Mouse (Mus musculus) intestine, embryonic 16.5 days (tissue): ENCODE measurements around the gene Zfp131. TPM values are rescaled to one million over a fixed set of nuclear protein-coding genes. Genes with fewer than 3 reads are reported as not detected.
"Not testable (repeated sequence)": the region's sequence is repeated elsewhere in the genome, so short reads cannot be mapped to it uniquely, and the experiment has no call there.

Source experiments
- ATAC-seq: fragments of 200-750 bp; cut with Nextera tagmentation; 2 replicates; pipeline ENCODE4 v1.8.0; 2017; ENCODE audit warnings: moderate TSS enrichment, moderate library complexity
- H3K27ac ChIP-seq: fragments of 300-500 bp; sonication (generic); 2 replicates; pipeline ENCODE4 v1.5.1; 2014; ENCODE audit warnings: mild to moderate bottlenecking, low read length
- H3K27me3 ChIP-seq: fragments of 300-500 bp; sonication (generic); replicated peaks from 2 replicates; pipeline ENCODE4 v1.6.1; 2014; ENCODE audit warnings: low read length, control low read depth, mixed read lengths; ENCODE audit not compliant: control insufficient read depth, insufficient read depth
- H3K36me3 ChIP-seq: fragments of 300-500 bp; sonication (generic); 2 replicates; pipeline ENCODE4 v1.6.1; 2014; ENCODE audit warnings: low read length, control low read depth; ENCODE audit not compliant: control insufficient read depth, insufficient read depth
- H3K4me1 ChIP-seq: fragments of 300-500 bp; sonication (generic); 2 replicates; pipeline ENCODE4 v1.6.1; 2014; ENCODE audit warnings: low read length, control low read depth, mixed read lengths; ENCODE audit not compliant: control insufficient read depth, insufficient read depth
- H3K4me2 ChIP-seq: fragments of 300-500 bp; sonication (generic); 2 replicates; pipeline ENCODE4 v1.6.1; 2014; ENCODE audit warnings: low read depth, low read length, control low read depth
- H3K4me3 ChIP-seq: fragments of 300-500 bp; sonication (generic); 2 replicates; pipeline ENCODE4 v1.5.1; 2014; ENCODE audit warnings: mild to moderate bottlenecking, low read length
- H3K9ac ChIP-seq: fragments of 300-500 bp; sonication (generic); 2 replicates; pipeline ENCODE4 v1.6.1; 2014; ENCODE audit warnings: low read depth, low read length
- H3K9me3 ChIP-seq: fragments of 300-500 bp; sonication (generic); 2 replicates; pipeline ENCODE4 v1.6.1; 2016; ENCODE audit warnings: low read length, control low read depth; ENCODE audit not compliant: control insufficient read depth
- WGBS: fragments of 180-500 bp; shearing (Covaris S2); extraction: QIAGEN DNeasy Blood & Tissue Kit; methylation state at CpG from one replicate; pipeline ENCODE4 v1.1.7; 2014; 5-methylcytosine and 5-hydroxymethylcytosine counted together
- polyA plus RNA-seq: library from polyadenylated mRNA; unstranded; fragments of >200 nt; fragmentation: Nextera tagmentation; extraction: Ambion mirVana; gene quantifications from 2 replicates; pipeline ENCODE4 v1.2.1, GENCODE M21; 2015

The Zfp131 gene
- 18.0 and 21.4 TPM in 2 replicates for polyA plus RNA-seq

DNA sequence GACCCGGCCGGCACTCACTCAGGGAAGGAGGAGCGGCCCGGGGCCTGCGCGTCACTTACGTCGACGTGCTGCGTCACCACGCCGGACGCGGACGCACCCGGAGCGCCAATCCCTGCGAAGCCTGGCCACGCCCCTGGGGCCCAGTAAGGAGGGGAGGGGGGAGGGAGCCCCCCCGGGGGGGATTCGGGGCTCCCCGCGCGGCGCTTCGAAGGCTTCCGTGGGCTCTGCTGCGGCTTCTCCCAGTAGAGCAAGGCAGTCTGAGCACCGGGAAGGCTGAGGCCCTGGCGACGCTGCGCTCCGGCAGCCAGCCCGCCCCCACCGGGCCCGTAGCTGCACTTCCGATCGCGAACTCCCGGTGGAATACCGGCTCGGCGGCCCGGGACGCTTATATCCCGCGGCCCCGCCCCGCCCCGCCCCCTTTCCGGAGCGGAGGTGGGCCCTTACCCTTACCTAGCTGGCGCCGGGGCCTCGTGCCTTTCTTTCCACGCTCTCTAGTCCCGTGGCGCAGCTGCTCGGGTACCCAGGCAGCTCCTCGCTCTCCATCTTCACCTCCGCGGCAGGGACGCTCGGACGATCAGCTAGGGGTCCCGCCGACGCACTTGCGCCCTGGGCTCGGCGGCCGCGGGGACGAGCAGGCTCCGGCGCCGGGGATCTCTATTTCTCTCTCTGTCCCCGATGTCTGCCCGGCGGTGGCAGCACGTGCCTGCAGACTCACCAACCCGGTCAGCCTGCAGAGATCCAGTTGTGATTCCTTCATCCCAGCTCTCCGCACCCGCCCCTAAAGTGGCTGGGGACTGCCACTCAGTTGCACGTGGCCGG is at the start of gene Zfp131:
Zfp131 (minus strand) TSS at position 129 of the 819 bp plus-strand sequence.
- Histone ChIP-seq H3K4me2 (peak within 1 kb of the TSS; percentile 67), H3K27ac (peak within 1 kb of the TSS; percentile 94), H3K36me3 (peaks cover 2% of the 10 kb centered on the region; the same call in 1 of the 2 replicates), H3K27me3 (no peaks in the 10 kb centered on the region), H3K4me1 (peaks cover 11% of the 10 kb centered on the region), H3K4me3 (peak within 1 kb of the TSS; percentile 83), H3K9me3 (no peaks in the 10 kb centered on the region), H3K9ac (peak within 1 kb of the TSS; percentile 93)
- ATAC-seq: peak; percentile 98
- under 1% methylated on average over 50 of the region's 86 CpGs for WGBS

DNA sequence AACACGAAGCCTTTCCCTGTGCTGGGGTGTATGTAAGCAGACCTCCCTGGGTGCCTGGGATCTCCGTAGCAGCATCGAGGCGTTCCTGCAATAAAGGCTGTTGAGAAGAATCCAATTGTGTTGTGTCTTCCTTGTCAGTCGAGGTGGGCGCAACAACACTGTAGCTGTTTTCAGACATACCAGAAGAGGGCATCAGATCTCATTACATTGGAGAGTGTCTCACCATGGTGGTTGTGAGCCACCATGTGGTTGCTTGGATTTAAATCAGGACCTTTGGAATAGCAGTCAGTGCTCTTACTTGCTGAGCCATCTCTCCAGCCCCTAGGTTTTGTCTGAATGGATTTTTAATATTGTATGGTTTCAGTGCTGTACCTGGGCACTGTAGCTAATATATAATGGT is 49.3 kb upstream of the Zfp131 start:
- not testable (repeated sequence) for ATAC-seq, H3K4me3 ChIP-seq, H3K27ac ChIP-seq, H3K27me3 ChIP-seq, H3K9ac ChIP-seq, H3K4me1 ChIP-seq, H3K36me3 ChIP-seq, H3K9me3 ChIP-seq, H3K4me2 ChIP-seq
- WGBS: 18% methylated on average over 6 of the region's 6 CpGs

DNA sequence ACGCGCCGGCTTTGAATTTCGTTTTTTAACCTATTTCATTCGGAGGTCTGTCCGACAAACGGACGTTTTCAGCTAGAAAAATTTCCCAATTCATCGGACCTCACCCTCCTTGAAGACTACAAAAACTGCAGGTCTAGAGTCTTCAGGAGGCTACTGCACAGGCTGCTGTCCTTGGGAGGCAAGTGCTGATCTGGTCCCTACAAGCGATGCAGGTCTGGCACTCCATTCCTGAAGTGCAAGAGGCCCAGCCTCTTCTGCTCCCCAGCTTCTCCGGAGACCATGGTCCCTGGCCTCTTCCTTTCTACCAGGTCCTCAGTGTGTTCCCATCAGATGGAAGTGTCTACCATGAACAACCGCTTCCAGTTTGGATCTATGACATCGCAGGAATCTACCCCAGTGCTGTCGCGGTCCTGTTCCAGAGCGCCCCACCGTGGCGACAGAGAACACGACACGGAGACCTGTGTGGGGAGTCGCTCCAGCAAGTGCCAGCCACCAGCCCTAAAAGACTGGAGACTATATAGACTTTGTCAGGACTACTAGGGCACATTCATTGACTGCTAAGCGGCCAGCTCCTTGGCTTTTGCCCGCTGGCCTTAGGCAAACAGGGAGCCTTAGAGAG is 47.1 kb upstream of the Zfp131 start:
- H3K9me3 ChIP-seq, H3K4me2 ChIP-seq, H3K27ac ChIP-seq, H3K4me1 ChIP-seq, H3K9ac ChIP-seq, H3K36me3 ChIP-seq, H3K27me3 ChIP-seq, H3K4me3 ChIP-seq: not testable (repeated sequence)
- 5% methylated on average over 14 of the region's 23 CpGs for WGBS
- ATAC-seq: peak; percentile 41; the same call in 1 of the 2 replicates

DNA sequence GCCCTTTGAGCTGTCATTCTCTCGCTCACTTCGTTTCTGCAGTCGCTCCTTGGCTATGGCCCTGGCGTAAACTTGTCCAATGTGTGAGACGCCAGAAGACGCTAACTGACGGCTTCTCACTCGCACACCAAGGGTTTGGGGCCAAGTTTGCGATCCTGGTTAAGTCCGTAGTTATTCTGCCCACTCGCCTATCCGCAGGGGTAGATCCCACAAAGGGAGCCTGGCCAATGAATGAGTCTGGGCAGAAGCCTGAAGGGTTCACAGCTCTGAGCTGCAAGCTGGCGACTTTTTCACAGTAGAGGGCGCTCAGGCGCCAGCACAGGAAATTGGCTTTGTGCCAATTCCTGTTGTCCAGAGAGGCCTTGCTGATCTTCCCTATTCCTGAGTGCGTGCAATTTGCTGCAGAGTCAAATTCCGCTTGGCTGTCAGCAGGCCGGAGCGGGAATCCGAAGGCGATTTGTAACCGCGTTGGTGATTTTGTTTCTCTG is 45.7 kb upstream of the Zfp131 start:
- peak; percentile 91 for ATAC-seq
- Histone ChIP-seq H3K4me2 (peak overlapping the region; percentile 43), H3K4me3 (peak overlapping the region; percentile 14)
- not testable (repeated sequence) for H3K4me1 ChIP-seq, H3K9me3 ChIP-seq, H3K27me3 ChIP-seq, H3K27ac ChIP-seq, H3K36me3 ChIP-seq, H3K9ac ChIP-seq
- 12% methylated on average over 22 of the region's 23 CpGs for WGBS

DNA sequence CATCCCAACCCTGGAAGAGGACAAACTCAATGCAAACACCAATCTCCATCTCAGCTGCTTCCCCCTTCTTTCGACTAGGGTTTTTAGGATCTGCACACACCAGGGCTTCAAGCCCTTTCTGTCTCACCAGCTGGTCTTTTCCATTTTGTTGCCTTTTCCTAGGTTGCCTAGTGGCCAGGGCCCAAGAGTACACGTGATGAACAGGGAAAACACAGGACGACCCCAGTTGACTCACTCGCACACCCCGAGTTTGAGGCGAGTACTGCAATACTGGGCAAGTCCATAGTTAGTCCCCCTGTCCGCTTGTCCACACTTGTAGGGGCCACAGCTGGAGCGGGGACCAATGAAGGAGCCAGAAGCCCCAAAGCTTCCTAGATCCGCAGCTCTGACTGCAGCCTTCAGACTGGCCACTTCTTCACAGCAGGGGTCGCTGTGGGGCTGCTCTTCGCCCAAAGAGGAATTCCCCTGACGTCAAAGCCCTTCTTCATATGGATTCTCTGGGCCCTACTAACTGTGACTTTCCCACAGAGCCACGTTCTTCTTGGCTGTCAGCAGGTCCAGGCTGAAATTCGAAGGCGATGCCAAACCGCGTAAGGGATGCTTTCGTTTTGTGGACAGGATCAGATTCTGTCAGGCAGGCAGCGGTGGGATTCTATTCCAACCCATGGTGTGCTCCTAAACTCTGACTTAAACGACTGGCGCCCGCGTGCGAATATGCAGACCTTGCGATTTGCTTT is 44.8 kb upstream of the Zfp131 start, which contains the start of gene D13Ertd608e:
D13Ertd608e (plus strand) TSS at position 687 of the 737 bp plus-strand sequence.
- peak within 1 kb of the TSS; percentile 14 for H3K4me3 ChIP-seq

DNA sequence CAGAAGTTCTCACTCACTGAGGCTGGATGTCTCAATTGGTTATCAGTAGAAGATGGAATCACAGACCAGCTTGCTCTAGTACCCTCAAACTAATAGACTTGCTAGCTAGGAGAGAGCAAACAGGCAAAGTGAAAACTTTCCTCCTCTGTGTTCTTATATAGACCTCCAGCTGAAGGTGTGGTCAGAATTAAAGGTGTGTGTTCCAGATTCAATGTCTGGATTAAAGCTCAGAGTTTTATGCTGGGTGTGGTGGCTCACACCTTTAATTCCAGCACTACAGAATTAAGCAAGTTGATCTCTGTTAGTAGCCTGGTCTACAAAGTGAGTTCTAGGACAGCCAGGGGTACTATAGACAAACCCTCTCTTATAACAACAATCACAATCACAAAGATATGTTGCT is 39.4 kb upstream of the Zfp131 start, which contains the start of gene AF067063:
AF067063 (minus strand) TSS at position 101 of the 400 bp plus-strand sequence.
- H3K4me3 ChIP-seq, H3K27ac ChIP-seq, H3K36me3 ChIP-seq, H3K4me2 ChIP-seq, ATAC-seq, H3K27me3 ChIP-seq, H3K9me3 ChIP-seq, H3K9ac ChIP-seq, H3K4me1 ChIP-seq: not testable (repeated sequence)

More for the DNA sequence above, 44.8 kb upstream of the Zfp131 start, which contains the start of gene D13Ertd608e:
- H3K9ac ChIP-seq, H3K36me3 ChIP-seq, H3K4me1 ChIP-seq, H3K27ac ChIP-seq, H3K27me3 ChIP-seq, H3K9me3 ChIP-seq: not testable (repeated sequence)
- peak within 1 kb of the TSS; percentile 43 for H3K4me2 ChIP-seq
- 13% methylated on average over 18 of the region's 25 CpGs for WGBS
- ATAC-seq: peak; percentile 52

DNA sequence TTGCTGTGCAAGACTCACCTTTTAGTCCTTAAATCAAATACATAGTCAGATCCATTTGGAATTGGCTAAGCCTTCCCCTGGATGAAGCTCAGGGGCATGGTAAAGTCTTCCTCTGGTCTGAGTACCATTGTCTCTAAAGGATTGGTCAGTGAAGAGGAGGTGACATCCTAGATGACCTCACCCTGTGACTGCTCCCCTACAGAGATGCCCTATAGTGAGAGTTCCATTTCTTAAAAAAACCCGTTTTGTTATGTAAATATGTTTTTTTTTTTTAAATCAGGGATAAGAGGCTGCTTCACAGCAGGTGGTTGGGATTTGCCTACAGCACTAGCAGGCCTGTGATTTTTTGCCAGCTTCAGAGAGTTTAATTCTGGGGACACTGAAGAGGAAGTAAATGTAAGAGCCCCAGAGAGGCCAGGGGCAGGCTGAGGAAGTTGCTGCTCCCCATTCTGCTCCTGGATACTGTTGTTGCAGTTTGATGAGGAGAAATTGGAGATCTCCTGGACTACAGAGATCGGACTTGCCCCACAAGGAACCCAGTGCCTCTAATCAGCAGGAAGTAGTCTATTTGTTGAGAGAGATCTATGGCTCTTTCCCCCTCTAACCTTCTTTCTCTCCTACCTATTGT is 27.0 kb upstream of the Zfp131 start:
- no peak overlapping the region for H3K4me2 ChIP-seq
- H3K27me3 ChIP-seq: no peaks in the 10 kb centered on the region
- H3K36me3 ChIP-seq: no peaks in the 10 kb centered on the region
- no peaks in the 10 kb centered on the region for H3K4me1 ChIP-seq
- no peak for ATAC-seq
- no peaks in the 10 kb centered on the region for H3K9me3 ChIP-seq
- no peak overlapping the region for H3K27ac ChIP-seq
- H3K9ac ChIP-seq: no peak overlapping the region
- WGBS: 35% methylated on average over 2 of the region's 2 CpGs
- no peak overlapping the region for H3K4me3 ChIP-seq

DNA sequence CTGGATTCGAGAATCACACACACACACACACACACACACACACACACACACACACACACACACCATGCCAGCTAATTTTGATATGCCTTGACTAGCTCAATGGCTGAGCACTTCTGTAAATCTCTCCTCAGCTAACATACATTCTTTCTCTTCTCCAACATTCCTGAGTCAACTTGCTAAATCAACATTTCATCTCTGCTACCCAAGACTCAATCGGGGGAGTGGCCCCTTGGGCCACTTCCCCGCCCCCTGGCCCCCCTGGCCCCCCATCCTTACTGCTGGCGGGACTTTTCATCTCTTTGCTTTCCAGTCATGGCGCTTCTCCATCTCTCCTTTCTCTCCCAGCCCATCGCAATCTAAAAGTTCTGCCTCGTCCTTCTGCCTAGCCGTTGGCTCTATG is 26.1 kb upstream of the Zfp131 start:
- Histone ChIP-seq H3K4me3 (no peak overlapping the region), H3K27me3 (no peaks in the 10 kb centered on the region), H3K27ac (no peak overlapping the region), H3K4me1 (no peaks in the 10 kb centered on the region), H3K36me3 (no peaks in the 10 kb centered on the region), H3K4me2 (no peak overlapping the region), H3K9me3 (no peaks in the 10 kb centered on the region), H3K9ac (no peak overlapping the region)
- 53% methylated on average over 8 of the region's 8 CpGs for WGBS
- ATAC-seq: no peak

DNA sequence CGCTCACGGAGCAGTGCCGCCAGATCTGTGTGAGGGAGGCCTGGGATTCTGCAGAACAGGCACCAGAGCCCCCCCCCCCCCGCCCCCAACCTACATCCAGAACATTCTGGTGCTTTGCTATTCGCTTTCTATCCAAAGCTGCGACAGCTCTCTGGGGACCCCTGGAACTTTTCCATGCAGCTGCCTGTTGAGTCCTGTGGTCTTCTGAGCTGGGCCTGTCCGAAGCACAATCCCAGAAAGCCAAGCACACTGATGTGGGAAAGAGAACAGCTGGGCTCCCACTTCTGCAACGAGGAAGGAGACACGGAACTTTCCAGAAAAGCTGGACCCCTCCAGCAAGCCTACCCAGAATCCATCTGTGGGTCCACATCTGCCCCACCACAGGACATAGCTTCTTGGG is 19.3 kb upstream of the Zfp131 start:
- H3K4me2 ChIP-seq: no peak overlapping the region
- H3K36me3 ChIP-seq: no peaks in the 10 kb centered on the region
- H3K4me3 ChIP-seq: no peak overlapping the region
- H3K4me1 ChIP-seq: no peaks in the 10 kb centered on the region
- 77% methylated on average over 9 of the region's 9 CpGs for WGBS
- ATAC-seq: no peak
- no peaks in the 10 kb centered on the region for H3K9me3 ChIP-seq
- H3K27ac ChIP-seq: no peak overlapping the region
- H3K9ac ChIP-seq: no peak overlapping the region
- H3K27me3 ChIP-seq: no peaks in the 10 kb centered on the region
